Mouse (Mus musculus) CH12F3 (cell line): ENCODE data around the gene Togaram2.
"Not testable (repeated sequence)": the region's sequence is repeated elsewhere in the genome, so short reads cannot be mapped to it uniquely, and the experiment has no call there.

Experiments used
- in situ Hi-C: fragments of 300-500 bp; cut with MboI; formaldehyde crosslinking; loops from 2 replicates; pipeline ENCODE4 v1.14.3; 2020; ENCODE audit warnings: low sequenced_read_pairs

Gene Togaram2

GRCm38 (mm10) chr17:71673092-71673491 lies at the start of gene Togaram2:
Togaram2 (plus strand) TSS chr17:71673261.
- in situ Hi-C loops = no loop called here

- in situ Hi-C loops = no loop called here
Observed at GRCm38 (mm10) chr17:71631806-71632205, 41.3 kb upstream of the Togaram2 start.

- in situ Hi-C loops = no loop called here
Observed at GRCm38 (mm10) chr17:71633350-71633749, 39.7 kb upstream of the Togaram2 start.

- in situ Hi-C loops = no loop called here
Observed at GRCm38 (mm10) chr17:71636786-71637185, 36.3 kb upstream of the Togaram2 start.

- in situ Hi-C loops = no loop called here
Observed at GRCm38 (mm10) chr17:71637750-71638265, 35.3 kb upstream of the Togaram2 start.

- in situ Hi-C loops = not testable (repeated sequence)
Observed at GRCm38 (mm10) chr17:71639056-71639455, 34.0 kb upstream of the Togaram2 start.

GRCm38 (mm10) chr17:71640421-71641085 lies 32.5 kb upstream of the Togaram2 start:
- in situ Hi-C loops = no loop called here

GRCm38 (mm10) chr17:71642190-71642589 lies 30.9 kb upstream of the Togaram2 start:
- in situ Hi-C loops = no loop called here

- in situ Hi-C loops = no loop called here
Observed at GRCm38 (mm10) chr17:71650011-71650410, 23.1 kb upstream of the Togaram2 start.

- in situ Hi-C loops = no loop called here
Observed at GRCm38 (mm10) chr17:71652495-71652894, 20.6 kb upstream of the Togaram2 start.

- in situ Hi-C loops = no loop called here
Observed at GRCm38 (mm10) chr17:71652934-71653333, 20.1 kb upstream of the Togaram2 start.

GRCm38 (mm10) chr17:71657521-71657920 lies 15.5 kb upstream of the Togaram2 start:
- in situ Hi-C loops = no loop called here

- in situ Hi-C loops = no loop called here
Observed at GRCm38 (mm10) chr17:71658666-71659065, 14.4 kb upstream of the Togaram2 start.

GRCm38 (mm10) chr17:71660390-71660789 lies 12.7 kb upstream of the Togaram2 start:
- in situ Hi-C loops = loop anchor here (5.0 kb wide), 1 partner anchor 212 kb away; no protein-coding TSS in a partner anchor

GRCm38 (mm10) chr17:71662751-71663250 lies 10.3 kb upstream of the Togaram2 start:
- in situ Hi-C loops = loop anchor here (5.0 kb wide), 1 partner anchor 210 kb away; no protein-coding TSS in a partner anchor

GRCm38 (mm10) chr17:71663491-71663890 lies 9.6 kb upstream of the Togaram2 start:
- in situ Hi-C loops = loop anchor here (5.0 kb wide), 1 partner anchor 209 kb away; no protein-coding TSS in a partner anchor

GRCm38 (mm10) chr17:71664172-71664571 lies 8.9 kb upstream of the Togaram2 start:
- in situ Hi-C loops = loop anchor here (5.0 kb wide), 1 partner anchor 208 kb away; no protein-coding TSS in a partner anchor

GRCm38 (mm10) chr17:71665201-71665600 lies 7.9 kb upstream of the Togaram2 start:
- in situ Hi-C loops = no loop called here

GRCm38 (mm10) chr17:71669511-71669910 lies 3.5 kb upstream of the Togaram2 start:
- in situ Hi-C loops = no loop called here

- in situ Hi-C loops = no loop called here
Observed at GRCm38 (mm10) chr17:71671840-71672546, 1.1 kb upstream of the Togaram2 start.

GRCm38 (mm10) chr17:71673936-71674335 lies 875 bp downstream of the Togaram2 start:
- in situ Hi-C loops = no loop called here

- in situ Hi-C loops = no loop called here
Observed at GRCm38 (mm10) chr17:71674886-71675285, 1.8 kb downstream of the Togaram2 start.
